Mouse (Mus musculus) left cerebral cortex, adult 2 months (tissue): ENCODE results near the gene Aph1c. TPM values are rescaled to one million over a fixed set of nuclear protein-coding genes. Genes with fewer than 3 reads are reported as not detected.
"Not testable (repeated sequence)": the region's sequence is repeated elsewhere in the genome, so short reads cannot be mapped to it uniquely, and the experiment has no call there.

Experiments used
- DNase-seq, 2 experiments: peaks; one replicate each; pipeline ENCODE4 v3.0.0; 2021 to 2022; ENCODE audit warnings: low spot score in 2 of 2, mixed read lengths in 1 of 2; ENCODE audit errors: extremely low spot score in 1 of 2
- H3K27ac ChIP-seq: fragments of 200-600 bp; 2 replicates; pipeline ENCODE4 v1.8.1; 2022
- H3K4me3 ChIP-seq: fragments of 200-600 bp; 2 replicates; pipeline ENCODE4 v1.8.1; 2022
- CTCF ChIP-seq: fragments of 200-600 bp; IDR thresholded peaks from 2 replicates; pipeline ENCODE4 v1.8.1; 2022; ENCODE audit warnings: antibody characterized with exemption, mild to moderate bottlenecking, moderate library complexity
- intact Hi-C: fragments of 180-260 bp; cut with DNase I; formaldehyde crosslinking; loops from one replicate; pipeline ENCODE4 v1.15.1; 2025
- total RNA-seq, 2 experiments: library from RNA; stranded (reverse); gene quantifications; 2 replicates each; pipeline ENCODE4 v1.2.3; 2021

The Aph1c gene
- total RNA-seq, 2 experiments from 2014 or later: 5.8 TPM

DNA sequence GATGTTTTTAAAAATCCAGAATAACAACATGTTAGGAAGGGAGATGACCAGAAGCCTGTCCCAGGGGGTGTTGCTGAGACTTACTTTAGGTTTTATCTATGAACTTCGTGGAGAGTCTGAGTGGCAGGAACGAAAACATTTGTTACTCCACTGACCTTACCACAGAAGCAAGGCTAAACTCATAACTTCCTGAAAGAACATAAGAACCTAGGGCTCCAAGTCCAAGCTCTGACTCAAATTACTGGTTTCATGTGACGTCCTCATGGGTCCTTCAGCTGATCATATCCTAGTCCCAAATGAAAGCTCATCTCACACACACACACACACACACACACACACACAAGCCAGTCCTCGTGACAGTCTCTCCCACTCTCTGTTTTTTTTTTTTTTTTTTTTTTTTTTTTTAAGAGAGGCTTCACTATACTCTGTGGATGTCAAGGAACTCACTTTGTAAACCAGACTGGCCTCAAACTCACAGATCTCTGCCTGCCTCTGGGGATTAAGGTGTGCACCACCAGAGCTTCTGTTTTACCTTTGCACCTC is 2.1 kb downstream of the Aph1c start:
- no peak overlapping the region for H3K4me3 ChIP-seq
- DNase-seq: no peak
- no peak for TF ChIP-seq CTCF
- H3K27ac ChIP-seq: no peak overlapping the region
- intact Hi-C loops: loop anchor here (5.0 kb wide), 2 partner anchors 210 to 320 kb away; partner anchors contain the start of gene Fbxl22

DNA sequence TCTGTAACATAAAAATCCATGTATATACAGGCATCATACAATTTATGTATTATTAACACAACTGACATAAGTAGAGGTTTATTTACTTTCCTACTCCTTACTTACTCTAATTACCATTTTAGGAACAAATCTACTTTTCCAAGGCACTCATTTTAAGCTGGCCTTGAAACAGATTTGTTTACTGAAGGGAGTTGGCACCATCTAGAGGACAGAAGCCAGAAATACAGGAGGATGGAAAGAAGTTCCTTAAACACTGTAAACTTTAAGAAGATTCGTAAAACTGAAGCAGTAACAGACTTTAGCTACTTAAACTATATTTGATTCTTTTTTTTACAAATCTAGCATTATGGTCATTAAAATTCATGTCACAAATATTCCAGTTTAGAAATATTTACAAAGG is 8.5 kb downstream of the Aph1c start:
- Histone ChIP-seq H3K4me3 (no peak overlapping the region), H3K27ac (no peak overlapping the region)
- intact Hi-C loops: loop anchor here (5.0 kb wide), 1 partner anchor 179 kb away; no protein-coding TSS in a partner anchor
- no peak for DNase-seq
- peak; percentile 87 for TF ChIP-seq CTCF

DNA sequence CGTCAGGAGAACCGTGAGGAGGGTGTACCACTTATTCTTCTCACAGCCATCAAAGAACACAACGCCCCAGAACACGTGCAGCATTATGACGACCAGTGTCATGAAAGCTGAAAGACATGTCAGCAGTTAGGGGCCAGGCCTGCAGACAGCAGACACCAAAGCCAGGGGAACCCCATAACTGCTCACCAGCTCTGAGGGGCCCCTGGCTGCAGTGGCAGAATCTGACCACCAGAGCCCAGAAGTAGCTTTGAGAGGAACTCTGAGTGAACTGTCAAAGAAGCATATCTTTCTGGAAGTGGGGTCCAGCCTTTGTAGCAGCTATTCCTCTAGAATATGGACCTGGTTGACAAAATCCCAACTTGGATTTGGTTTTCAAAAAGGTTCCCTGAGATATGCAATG is 12.3 kb downstream of the Aph1c start:
- DNase-seq, H3K27ac ChIP-seq, H3K4me3 ChIP-seq, intact Hi-C loops: not testable (repeated sequence)

DNA sequence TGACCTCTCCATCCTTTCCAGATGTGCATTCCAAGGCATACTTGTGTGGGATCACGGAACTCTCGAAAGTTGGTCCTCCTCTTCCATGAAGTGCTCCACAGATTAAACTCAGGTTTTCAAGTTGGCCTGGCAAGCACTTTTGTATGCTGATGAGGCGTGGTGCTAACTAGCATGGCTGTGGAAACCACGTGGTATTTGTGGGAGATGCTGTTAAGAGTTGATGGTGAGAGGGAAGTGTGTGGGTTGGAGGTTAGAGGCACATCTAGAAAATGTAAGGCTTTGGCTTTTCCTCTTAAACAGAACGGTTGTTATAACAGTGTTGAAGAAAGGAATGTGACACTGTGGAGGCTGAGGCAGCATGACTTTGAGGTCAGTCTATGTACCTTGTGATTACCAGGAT is 13.5 kb downstream of the Aph1c start:
- intact Hi-C loops: loop anchor here (2.0 kb wide), 1 partner anchor 40 kb away; no protein-coding TSS in a partner anchor
- TF ChIP-seq CTCF: no peak
- no peak for DNase-seq
- no peak overlapping the region for H3K4me3 ChIP-seq
- H3K27ac ChIP-seq: no peak overlapping the region

DNA sequence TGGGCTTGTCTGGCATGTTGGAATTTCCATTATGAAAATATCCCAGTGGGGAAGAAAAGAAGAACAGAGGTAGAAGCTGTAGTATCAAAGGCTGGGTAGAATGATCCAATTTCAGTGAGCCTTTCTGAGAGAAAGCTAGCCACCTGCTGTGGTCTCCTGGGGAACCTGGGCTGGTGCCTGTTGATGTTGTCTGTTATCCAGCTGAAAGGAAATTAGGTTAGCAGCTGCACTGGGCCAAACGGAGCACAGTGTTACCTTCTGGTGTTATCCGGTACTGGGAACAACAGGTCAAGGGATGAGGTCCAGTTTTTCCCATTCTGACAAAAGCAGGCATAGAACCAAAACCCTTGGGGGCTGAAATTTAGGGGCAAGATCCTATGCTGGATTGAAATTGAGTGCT is 21.1 kb downstream of the Aph1c start:
- H3K27ac ChIP-seq: no peak overlapping the region
- intact Hi-C loops: no loop called here
- no peak for DNase-seq
- H3K4me3 ChIP-seq: no peak overlapping the region
- TF ChIP-seq CTCF: no peak

DNA sequence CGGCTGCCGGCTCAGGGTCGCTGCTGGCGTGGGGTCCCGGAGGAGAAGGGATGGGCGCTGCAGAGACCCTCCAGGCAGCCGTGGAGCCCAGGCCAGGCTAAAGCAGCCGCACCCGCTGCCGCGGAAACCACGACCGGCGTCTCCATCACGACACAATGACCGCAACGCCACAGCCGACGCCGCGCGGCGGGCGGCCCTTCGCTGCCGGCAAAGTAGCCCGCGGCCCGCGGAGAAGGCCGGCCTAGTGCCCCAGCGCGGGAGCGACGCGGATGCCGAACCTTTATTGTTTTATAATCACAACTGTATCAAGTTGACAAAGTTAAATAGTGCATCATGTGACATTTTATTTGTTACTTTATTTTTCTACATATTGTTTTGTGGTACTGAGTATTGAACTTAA is 28.6 kb downstream of the Aph1c start:
- DNase-seq, H3K27ac ChIP-seq, H3K4me3 ChIP-seq, intact Hi-C loops: not testable (repeated sequence)

DNA sequence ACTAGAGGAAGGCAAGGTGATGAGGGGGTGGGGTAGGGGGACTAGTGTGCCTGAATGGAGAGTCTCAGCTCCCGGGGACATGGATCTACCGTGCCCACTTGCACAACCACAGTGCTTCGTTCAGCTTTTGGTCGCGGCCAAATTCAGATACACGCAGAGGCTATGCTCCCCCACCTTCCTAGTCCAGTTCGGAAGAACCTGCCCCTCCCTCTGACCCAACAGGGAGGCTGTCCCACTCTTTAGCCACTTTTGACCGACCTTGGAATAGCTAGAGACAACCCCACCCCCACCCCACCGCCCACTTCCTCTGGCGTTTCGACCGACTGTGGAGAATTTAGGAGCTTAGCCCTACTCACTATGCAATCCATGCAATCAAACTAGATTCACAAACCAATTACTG is 32.6 kb downstream of the Aph1c start:
- no peak for TF ChIP-seq CTCF
- intact Hi-C loops: no loop called here
- DNase-seq: no peak
- Histone ChIP-seq H3K27ac (no peak overlapping the region), H3K4me3 (no peak overlapping the region)

DNA sequence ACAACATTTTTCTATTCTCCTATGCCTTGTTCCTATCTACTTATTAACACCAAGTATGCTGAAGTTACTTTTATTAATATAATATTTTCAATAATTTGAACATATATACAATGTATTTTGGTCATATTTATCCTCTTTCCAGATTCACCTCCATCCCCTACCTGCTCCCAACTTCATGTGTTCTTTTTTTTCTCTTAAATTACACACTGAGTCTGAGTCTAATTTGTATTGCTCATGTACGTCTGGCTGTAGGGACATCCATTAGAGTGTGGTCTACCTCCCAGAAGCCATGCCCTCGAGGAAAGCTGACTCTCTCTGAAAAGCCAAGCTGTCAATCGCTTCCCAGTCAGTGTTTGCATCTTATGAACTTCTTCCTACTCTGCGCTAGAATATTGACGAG is 37.8 kb downstream of the Aph1c start, which contains the start of gene Gm10647:
Gene Gm10647 (plus strand): TSS at position 301 of the 400 bp plus-strand sequence.
- H3K27ac ChIP-seq: peak within 1 kb of the TSS; percentile 63

DNA sequence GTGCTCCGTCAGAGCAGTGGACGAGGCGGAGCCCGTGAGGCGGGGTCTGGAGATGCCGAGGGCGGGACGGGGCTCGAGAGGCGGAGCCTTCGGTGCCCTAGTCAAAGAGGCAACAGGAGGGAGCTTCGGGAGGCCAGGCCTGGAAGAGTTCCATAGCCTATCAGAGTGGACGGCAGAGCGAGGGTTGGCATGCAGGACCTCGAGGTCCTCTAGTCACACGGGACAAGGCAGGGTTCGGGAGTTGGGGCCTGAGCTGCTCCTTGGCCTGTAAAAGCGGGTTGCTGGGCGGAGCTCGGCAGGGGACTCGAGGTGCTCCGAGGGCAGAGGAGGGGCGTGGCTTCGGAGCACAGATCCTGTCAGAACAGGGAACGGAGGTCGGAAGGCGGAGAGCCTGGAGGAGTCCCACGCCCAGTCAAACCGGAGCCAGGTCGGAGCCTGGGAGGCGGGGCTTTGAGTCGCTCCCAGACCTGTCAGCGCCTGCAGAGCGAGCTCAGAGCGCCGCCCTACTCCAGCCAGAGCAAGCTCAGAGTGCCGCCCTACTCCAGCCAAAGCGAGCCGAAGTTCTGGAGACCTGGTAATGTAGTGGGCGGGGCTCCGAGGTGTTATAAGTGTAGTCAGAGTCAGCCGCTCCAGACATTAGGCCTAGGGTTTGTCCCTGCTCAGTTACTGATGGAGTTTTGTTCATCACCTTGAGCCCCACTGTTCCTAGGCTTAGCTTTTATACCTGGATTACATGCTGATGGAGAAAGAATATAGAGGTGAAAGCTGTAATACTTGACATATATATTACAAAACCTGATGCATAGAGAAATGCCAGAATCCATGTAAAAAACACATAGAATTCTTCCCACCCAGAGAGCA is 38.8 kb downstream of the Aph1c start, which contains the start of gene Aph1b:
Gene Aph1b (minus strand): TSS at position 27 of the 861 bp plus-strand sequence.
- intact Hi-C loops: loop anchor here (1.0 to 2.0 kb wide), 2 partner anchors 248 to 283 kb away; no protein-coding TSS in a partner anchor
- TF ChIP-seq CTCF: no peak
- Histone ChIP-seq H3K27ac (peak within 1 kb of the TSS; percentile 88), H3K4me3 (peak within 1 kb of the TSS; percentile 78)
- DNase-seq: peak; percentile 92

More for the DNA sequence above, 37.8 kb downstream of the Aph1c start, which contains the start of gene Gm10647:
- peak within 1 kb of the TSS; percentile 78 for H3K4me3 ChIP-seq
- TF ChIP-seq CTCF: no peak
- DNase-seq: no peak
- intact Hi-C loops: no loop called here

DNA sequence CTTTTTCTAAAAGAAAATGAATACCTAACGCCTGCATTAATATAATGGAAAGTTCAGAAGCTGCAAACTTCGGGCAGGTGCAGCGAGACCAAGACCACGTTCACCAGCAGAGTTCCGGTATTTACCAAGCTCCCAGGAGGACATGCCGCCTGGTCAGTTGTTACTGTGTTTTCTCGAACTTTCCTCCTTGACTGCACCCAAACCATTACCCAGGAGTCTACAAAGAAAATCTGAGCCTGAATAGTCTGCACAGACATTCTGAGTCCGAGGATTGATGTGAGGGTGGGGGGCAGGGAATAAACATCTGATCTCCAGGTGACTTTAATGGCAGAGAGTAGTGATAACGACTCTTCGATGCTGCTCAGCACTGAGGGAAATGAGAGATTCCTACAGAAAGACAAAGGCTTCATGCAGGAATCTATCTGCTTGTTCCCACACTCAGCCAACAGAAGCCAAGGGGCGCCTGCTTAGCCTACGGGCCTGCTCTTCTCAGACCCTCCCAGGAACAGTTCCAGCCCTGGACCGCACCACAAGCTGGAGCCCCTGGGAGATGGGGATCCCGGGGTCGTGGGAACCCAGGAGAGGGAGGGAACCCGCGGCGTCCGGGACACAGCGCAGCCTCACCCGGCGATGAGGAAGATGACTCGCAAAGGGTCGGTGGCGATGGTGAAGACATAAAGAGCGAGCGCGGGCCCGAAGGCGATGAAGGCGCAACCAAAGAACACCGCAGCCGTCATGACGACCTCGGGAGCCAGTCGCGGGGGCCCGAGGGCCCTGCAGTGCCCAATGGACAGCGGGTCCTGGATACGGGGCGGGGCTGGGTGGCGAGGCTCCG is 39.7 kb downstream of the Aph1c start:
- no peak for TF ChIP-seq CTCF
- Histone ChIP-seq H3K4me3 (peak overlapping the region; percentile 78), H3K27ac (peak overlapping the region; percentile 88)
- intact Hi-C loops: loop anchor here (1.0 to 5.0 kb wide), 3 partner anchors 203 to 282 kb away; partner anchors contain the start of gene Usp3
- DNase-seq: no peak

DNA sequence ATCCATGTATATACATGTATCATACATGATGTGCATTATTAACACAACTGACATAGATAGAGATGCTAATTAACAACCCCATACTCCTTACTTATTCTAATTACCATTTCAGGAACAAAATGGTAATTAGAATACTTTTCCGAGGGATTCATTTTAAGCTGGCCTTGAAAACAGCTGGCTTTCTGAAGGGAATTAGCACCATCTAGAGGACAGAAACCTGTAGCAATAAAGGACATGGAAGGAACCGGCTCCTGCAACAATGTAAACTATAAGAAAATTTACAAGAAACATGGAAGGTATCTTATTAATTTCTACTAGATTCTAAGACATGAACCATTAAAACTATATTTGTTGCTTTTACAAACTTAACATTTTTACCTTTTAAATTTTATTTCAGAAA is 46.7 kb downstream of the Aph1c start:
- DNase-seq: no peak

More for the DNA sequence above, 46.7 kb downstream of the Aph1c start:
- TF ChIP-seq CTCF: peak; percentile 84
- intact Hi-C loops: loop anchor here (1.0 to 2.0 kb wide), 2 partner anchors 81 to 142 kb away; no protein-coding TSS in a partner anchor
- Histone ChIP-seq H3K4me3 (no peak overlapping the region), H3K27ac (no peak overlapping the region)
